Mouse (Mus musculus) monocyte, adult 2 months (primary cell): ENCODE results near the gene Nucb2.

Experiments used
- DNase-seq, 2 experiments: peaks; one replicate each; pipeline ENCODE4 v3.0.0; 2022; ENCODE audit warnings: low spot score in 2 of 2, low read depth in 1 of 2

Nucb2 gene

DNA sequence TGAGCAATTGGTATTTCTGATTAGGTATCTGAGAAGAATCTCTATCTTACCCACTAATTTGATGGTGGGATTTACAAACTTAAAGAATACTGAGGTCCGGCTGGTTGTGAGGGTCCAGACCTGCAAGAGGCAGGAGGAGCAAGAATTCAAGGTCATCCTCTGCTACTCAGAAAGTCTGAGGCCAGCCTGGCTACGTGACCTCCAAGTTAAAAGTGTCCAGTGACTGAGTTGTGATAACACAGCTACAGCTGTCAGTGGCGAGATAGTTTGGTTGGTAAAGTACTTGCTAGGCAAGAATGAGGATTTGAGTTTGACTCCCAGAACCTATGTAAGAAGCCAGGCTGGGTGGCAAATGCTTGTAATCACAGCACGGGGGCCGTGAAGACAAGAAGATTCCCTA is 14.0 kb downstream of the Nucb2 start:
- DNase-seq, result no peak

GRCm38 (mm10) chr7:116519805-116520204 is 15.6 kb downstream of the Nucb2 start:
- no peak for DNase-seq

GRCm38 (mm10) chr7:116524577-116524976 is 20.4 kb downstream of the Nucb2 start:
- DNase-seq, result no peak

- peak; percentile 26 to 37 for DNase-seq
These were observed 25.6 kb downstream of the Nucb2 start for GRCm38 (mm10) chr7:116529793-116530192.

GRCm38 (mm10) chr7:116530470-116530869 is 26.3 kb downstream of the Nucb2 start:
- no peak for DNase-seq

- no peak for DNase-seq
These were observed 27.1 kb downstream of the Nucb2 start for GRCm38 (mm10) chr7:116531311-116531710.

DNA sequence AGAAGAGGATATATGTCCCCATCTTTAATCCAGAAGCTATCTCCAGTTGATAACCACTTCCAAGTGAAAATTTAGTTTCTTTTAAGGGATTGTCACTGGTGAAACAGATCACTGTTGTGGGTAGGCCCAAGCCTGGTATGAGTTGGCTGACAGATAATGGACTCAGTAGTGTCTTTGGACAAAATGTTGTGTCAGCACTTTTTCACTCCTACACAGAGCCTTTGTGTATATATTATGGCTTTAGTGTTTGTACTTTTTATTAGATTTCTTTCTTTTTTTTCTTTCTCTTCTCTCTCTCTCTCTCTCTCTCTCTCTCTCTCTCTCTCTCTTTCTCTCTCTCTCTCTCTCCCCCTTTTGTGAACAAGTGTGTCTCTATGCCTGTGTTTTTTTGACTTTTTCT is 52.7 kb downstream of the Nucb2 start:
- no peak for DNase-seq

DNA sequence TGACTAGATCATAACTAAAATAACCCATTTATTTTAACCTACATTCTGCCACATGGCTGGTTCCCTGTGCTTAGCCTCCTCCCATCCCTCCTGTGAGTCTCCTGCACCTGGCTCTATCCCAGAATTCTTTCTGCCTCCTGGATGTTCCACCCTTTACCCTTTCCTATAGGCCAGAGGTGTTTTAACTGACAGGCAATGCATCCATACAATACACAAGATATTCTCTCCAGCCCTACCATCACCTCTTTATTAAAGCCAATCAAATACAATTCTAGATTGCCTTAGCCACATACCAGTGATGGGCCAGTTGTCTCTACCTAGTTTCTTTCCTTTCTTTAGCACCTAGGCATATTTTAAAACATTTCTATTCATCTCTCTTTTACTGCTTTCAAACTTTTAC is 70.4 kb downstream of the Nucb2 start:
- DNase-seq, result no peak
